Mouse (Mus musculus) testis, adult 2 months (tissue): ENCODE results near the gene Mien1. TPM values are rescaled to one million over a fixed set of nuclear protein-coding genes. Genes with fewer than 3 reads are reported as not detected.

Source experiments
- H3K27ac ChIP-seq: fragments of 200-500 bp; 2 replicates; pipeline ENCODE4 v1.5.1; 2012; ENCODE audit warnings: low read depth, low read length; ENCODE audit not compliant: control insufficient read depth, insufficient read depth
- H3K27me3 ChIP-seq: fragments of 200-500 bp; 2 replicates; pipeline ENCODE4 v1.6.1; 2012; ENCODE audit warnings: mild to moderate bottlenecking, low read length, moderate library complexity; ENCODE audit not compliant: control insufficient read depth, insufficient read depth
- H3K36me3 ChIP-seq: fragments of 200-500 bp; 2 replicates; pipeline ENCODE4 v1.6.1; 2012; ENCODE audit warnings: mild to moderate bottlenecking, low read length; ENCODE audit not compliant: control insufficient read depth, insufficient read depth
- H3K4me1 ChIP-seq: fragments of 200-500 bp; 2 replicates; pipeline ENCODE4 v1.6.1; 2012; ENCODE audit warnings: low read length; ENCODE audit not compliant: control insufficient read depth, insufficient read depth
- H3K4me3 ChIP-seq: fragments of 200-500 bp; 2 replicates; pipeline ENCODE4 v1.5.1; 2012; ENCODE audit warnings: low read depth, mild to moderate bottlenecking, low read length, moderate library complexity, mixed read lengths; ENCODE audit not compliant: control insufficient read depth
- CTCF ChIP-seq: fragments of 200-500 bp; IDR thresholded peaks from 2 replicates; pipeline ENCODE4 v1.5.1; 2012; ENCODE audit warnings: low read depth, mild to moderate bottlenecking, inconsistent platforms, low read length, moderate library complexity; ENCODE audit not compliant: control insufficient read depth, insufficient read depth, insufficient replicate concordance
- POLR2A ChIP-seq: fragments of 200-500 bp; IDR thresholded peaks from 2 replicates; pipeline ENCODE4 v1.6.1; 2012; ENCODE audit warnings: low read depth, mild to moderate bottlenecking, inconsistent platforms, low read length, moderate library complexity; ENCODE audit not compliant: control insufficient read depth
- polyA plus RNA-seq: library from polyadenylated mRNA; depleted of rRNA; stranded (reverse); fragments of >200 nt; gene quantifications from 2 replicates; pipeline ENCODE4 v1.2.3, GENCODE M21; 2012

Gene Mien1
- polyA plus RNA-seq, 1 experiment, result 53.1 TPM

GRCm38 (mm10) chr11:98437441-98437840, 1.4 kb downstream of the Mien1 start:
- Histone ChIP-seq H3K27me3 (no peaks in the 10 kb centered on the region), H3K4me1 (peaks cover 8% of the 10 kb centered on the region), H3K4me3 (no peak overlapping the region), H3K36me3 (no peaks in the 10 kb centered on the region), H3K27ac (no peak overlapping the region)
- no peak for TF ChIP-seq CTCF

DNA sequence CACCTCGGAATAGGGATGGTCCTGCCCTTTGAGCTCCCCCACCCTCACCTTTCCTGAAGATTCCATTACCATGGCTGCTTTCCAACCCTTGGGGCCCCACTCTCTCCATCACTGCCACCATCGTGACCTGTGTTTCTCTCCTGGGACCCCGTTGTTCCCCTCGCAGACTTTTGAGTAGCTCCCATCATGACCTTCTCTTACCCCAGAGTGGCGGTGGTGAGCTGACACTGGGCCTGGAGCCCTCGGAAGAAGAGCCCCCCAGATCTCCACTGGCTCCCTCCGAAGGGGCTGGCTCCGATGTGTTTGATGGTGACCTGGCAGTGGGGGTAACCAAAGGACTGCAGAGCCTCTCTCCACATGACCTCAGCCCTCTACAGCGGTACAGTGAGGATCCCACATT, 3.1 kb downstream of the Mien1 start:
- no peaks in the 10 kb centered on the region for H3K27me3 ChIP-seq
- H3K36me3 ChIP-seq, result no peaks in the 10 kb centered on the region
- H3K4me3 ChIP-seq, result no peak overlapping the region
- H3K4me1 ChIP-seq, result peaks cover 8% of the 10 kb centered on the region
- TF ChIP-seq POLR2A, result no peak
- TF ChIP-seq CTCF, result no peak
- H3K27ac ChIP-seq, result no peak overlapping the region

GRCm38 (mm10) chr11:98431743-98432502, 6.9 kb downstream of the Mien1 start:
- Histone ChIP-seq H3K27me3 (no peaks in the 10 kb centered on the region), H3K4me1 (no peaks in the 10 kb centered on the region; the same call in none of the 2 replicates), H3K4me3 (no peak overlapping the region), H3K36me3 (no peaks in the 10 kb centered on the region), H3K27ac (no peak overlapping the region)
- TF ChIP-seq CTCF, result no peak
- no peak for TF ChIP-seq POLR2A

GRCm38 (mm10) chr11:98428436-98428835, 10.4 kb downstream of the Mien1 start:
- no peak for TF ChIP-seq CTCF
- no peak overlapping the region for H3K4me3 ChIP-seq
- H3K4me1 ChIP-seq, result no peaks in the 10 kb centered on the region
- H3K36me3 ChIP-seq, result no peaks in the 10 kb centered on the region
- H3K27ac ChIP-seq, result no peak overlapping the region
- no peaks in the 10 kb centered on the region for H3K27me3 ChIP-seq

DNA sequence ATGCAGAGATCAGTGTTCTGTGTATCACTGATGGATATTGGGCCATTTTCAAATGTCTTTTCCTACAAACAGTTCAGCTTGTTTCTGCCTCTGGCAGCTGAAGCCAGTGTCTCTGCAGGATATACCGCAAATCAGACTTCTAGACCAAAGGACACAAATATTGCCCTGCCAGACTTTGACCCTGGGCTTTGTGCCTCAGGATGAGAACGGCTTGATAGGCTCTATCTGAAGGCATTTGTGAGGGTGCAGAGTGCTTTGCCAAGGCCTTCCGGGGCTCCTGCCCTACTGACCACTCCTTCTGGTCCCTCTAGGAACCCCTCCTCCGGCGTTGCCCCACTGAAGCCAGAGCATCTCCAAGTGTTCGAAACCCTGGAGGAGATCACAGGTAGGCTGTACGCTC, 12.2 kb downstream of the Mien1 start:
- Histone ChIP-seq H3K27ac (no peak overlapping the region), H3K4me3 (no peak overlapping the region), H3K36me3 (no peaks in the 10 kb centered on the region), H3K27me3 (no peaks in the 10 kb centered on the region), H3K4me1 (no peaks in the 10 kb centered on the region)
- TF ChIP-seq POLR2A, result no peak
- no peak for TF ChIP-seq CTCF

DNA sequence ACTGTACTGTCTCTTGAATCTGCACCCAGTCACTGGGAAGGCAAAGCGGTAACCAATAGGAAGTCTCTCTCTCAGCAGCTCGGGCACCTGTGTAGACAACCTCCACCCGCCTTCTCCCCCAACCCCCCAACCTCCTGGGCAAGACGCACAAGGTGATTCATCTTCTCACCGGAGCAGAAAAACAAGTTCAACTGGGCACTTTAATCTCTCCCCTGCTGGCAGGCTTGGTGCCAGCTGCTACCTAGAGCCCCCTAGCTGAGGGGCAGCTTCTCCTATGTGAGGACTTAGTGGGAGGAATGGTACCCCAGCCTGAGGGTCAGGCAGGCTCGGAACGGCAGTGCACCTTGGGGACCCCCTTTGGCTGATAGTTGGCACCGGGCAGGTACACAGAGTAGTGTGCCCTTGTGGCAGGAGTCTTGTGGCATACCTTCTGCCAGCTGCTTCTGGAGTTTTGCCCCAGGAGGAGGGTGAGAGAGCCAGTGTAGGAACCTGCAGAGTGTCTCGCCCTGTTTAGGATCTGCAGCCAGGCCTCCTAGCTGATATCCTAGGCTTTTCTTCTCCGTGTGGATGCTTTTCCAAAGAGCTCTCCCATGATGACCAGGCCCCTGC, 19.7 kb downstream of the Mien1 start:
- Histone ChIP-seq H3K27ac (no peak overlapping the region), H3K27me3 (no peaks in the 10 kb centered on the region), H3K4me3 (no peak overlapping the region), H3K4me1 (no peaks in the 10 kb centered on the region), H3K36me3 (no peaks in the 10 kb centered on the region)
- TF ChIP-seq POLR2A (no peak), CTCF (no peak)

DNA sequence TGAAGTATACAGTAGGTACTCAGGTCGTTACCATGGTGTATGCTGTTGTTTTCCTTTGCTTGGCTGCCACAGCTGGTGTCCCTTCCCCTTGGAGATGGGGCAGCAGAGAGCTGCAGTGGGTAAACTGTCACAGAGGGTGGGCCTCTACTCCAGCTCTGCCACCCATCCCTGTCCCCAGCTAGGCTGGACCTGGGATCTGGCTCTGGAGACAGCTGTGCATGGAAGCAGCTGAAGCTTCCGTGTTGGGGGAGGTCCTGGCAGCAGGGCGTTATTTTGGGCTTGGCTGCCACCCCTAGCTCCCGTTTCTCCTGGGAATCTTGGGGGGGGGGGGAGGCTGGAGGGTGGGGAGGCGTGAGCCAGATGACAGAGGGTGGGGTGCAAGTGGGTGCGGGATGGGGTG, 20.5 kb downstream of the Mien1 start:
- H3K4me1 ChIP-seq, result no peaks in the 10 kb centered on the region; the same call in none of the 2 replicates
- H3K27me3 ChIP-seq, result no peaks in the 10 kb centered on the region
- TF ChIP-seq POLR2A (no peak), CTCF (no peak)
- no peak overlapping the region for H3K4me3 ChIP-seq
- H3K27ac ChIP-seq, result no peak overlapping the region
- H3K36me3 ChIP-seq, result no peaks in the 10 kb centered on the region

GRCm38 (mm10) chr11:98417074-98417473, 21.7 kb downstream of the Mien1 start:
- TF ChIP-seq CTCF (no peak), POLR2A (no peak)
- peaks cover 8% of the 10 kb centered on the region for H3K4me1 ChIP-seq
- no peaks in the 10 kb centered on the region for H3K36me3 ChIP-seq
- no peak overlapping the region for H3K27ac ChIP-seq
- H3K27me3 ChIP-seq, result no peaks in the 10 kb centered on the region
- H3K4me3 ChIP-seq, result no peak overlapping the region
